Mouse (Mus musculus): ENCODE data around the gene Alb.

DNA sequence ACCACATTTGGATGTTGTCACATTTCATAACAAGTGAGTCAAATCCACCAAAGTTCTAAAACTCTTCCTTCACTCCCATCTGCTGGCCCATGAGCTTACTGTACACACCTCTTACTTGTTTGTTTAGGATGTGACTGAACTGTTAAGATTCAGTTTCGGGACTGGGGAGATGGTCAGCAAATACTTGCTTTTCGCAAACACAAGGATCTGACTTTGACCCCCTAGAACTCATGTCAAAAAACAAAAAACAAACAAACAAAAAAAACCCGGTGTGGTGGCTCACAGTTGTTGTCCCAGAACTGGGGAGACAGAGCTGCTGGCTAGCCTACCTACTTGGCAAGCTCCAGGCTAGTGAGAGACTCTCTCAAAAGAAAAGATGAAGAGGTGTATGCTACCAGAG, 35.5 kb upstream of the Alb start:
- TF ChIP-seq GATA1 (IDR thresholded peaks at IDR 0.05; ENCODE audit: low read length) (no peak), TAL1 (IDR thresholded peaks at IDR 0.05; ENCODE audit: low read length) (no peak)

Measured in erythroblast, embryonic 14.5 days (primary cell).